8 mouse cellular contexts compared by ENCODE assay signal in genomic region chr6:146643184-146643570, GRCm38 (mm10). TPM values are rescaled to one million over a fixed set of nuclear protein-coding genes. Genes with fewer than 3 reads are reported as not detected.
DNase-seq lines count a peak whose midpoint lies in the region; ATAC-seq and TF ChIP-seq lines count a peak whose summit lies in the region.

No protein-coding gene starts in this region.

- H3K4me3 ChIP-seq in lung, embryonic 15.5 days, result peak overlapping the region; percentile 83
- peak overlapping the region; percentile 92 for H3K4me3 ChIP-seq in embryonic facial prominence, embryonic 10.5 days
- peak overlapping the region; percentile 76 for H3K4me3 ChIP-seq in hindbrain, embryonic 16.5 days (ENCODE audit: low read length)
- H3K4me3 ChIP-seq in liver, embryonic 14.5 days (ENCODE audit: insufficient read depth in 1 of 2, low read depth in 2 of 2, low read length in 2 of 2), result peak overlapping the region; percentile 75 to 84

- H3K9me3 ChIP-seq in lung, embryonic 15.5 days, result no peaks in the 10 kb centered on the region
- no peaks in the 10 kb centered on the region for H3K9me3 ChIP-seq in embryonic facial prominence, embryonic 10.5 days
- H3K9me3 ChIP-seq in hindbrain, embryonic 16.5 days (ENCODE audit: control insufficient read depth, low read length), result no peaks in the 10 kb centered on the region
- H3K9me3 ChIP-seq in liver, embryonic 14.5 days (ENCODE audit: control insufficient read depth, low read length), result no peaks in the 10 kb centered on the region

- no peaks in the 10 kb centered on the region for H3K27me3 ChIP-seq in lung, embryonic 15.5 days
- H3K27me3 ChIP-seq in embryonic facial prominence, embryonic 10.5 days (replicated peaks; ENCODE audit: low read depth, poor library complexity, severe bottlenecking), result no peaks in the 10 kb centered on the region
- H3K27me3 ChIP-seq in hindbrain, embryonic 16.5 days (replicated peaks; ENCODE audit: control insufficient read depth, insufficient read depth, low read length), result no peaks in the 10 kb centered on the region
- H3K27me3 ChIP-seq in liver, embryonic 14.5 days (ENCODE audit: control insufficient read depth, insufficient read depth, low read length), result no peaks in the 10 kb centered on the region

- ATAC-seq in lung, embryonic 15.5 days (ENCODE audit: borderline replicate concordance, extremely low read depth, low FRiP score, low TSS enrichment), result no peak
- no peak for ATAC-seq in hindbrain, embryonic 16.5 days
- ATAC-seq in liver, embryonic 14.5 days (ENCODE audit: insufficient read depth), result peak; percentile 20; the same call in 1 of the 2 replicates

- peak overlapping the region; percentile 85 for H3K4me2 ChIP-seq in lung, embryonic 15.5 days
- peak overlapping the region; percentile 78 for H3K4me2 ChIP-seq in hindbrain, embryonic 16.5 days (ENCODE audit: low read length)
- H3K4me2 ChIP-seq in liver, embryonic 14.5 days (ENCODE audit: low read depth), result peak overlapping the region; percentile 95

- H3K4me1 ChIP-seq in lung, embryonic 15.5 days, result peaks cover 13% of the 10 kb centered on the region; the same call in 1 of the 2 replicates
- H3K4me1 ChIP-seq in embryonic facial prominence, embryonic 10.5 days, result peaks cover 16% of the 10 kb centered on the region
- peaks cover 8% of the 10 kb centered on the region for H3K4me1 ChIP-seq in hindbrain, embryonic 16.5 days (ENCODE audit: control insufficient read depth, insufficient read depth, low read depth, low read length)
- H3K4me1 ChIP-seq in liver, embryonic 14.5 days (replicated peaks; ENCODE audit: control insufficient read depth in 2 of 2, insufficient read depth in 2 of 2, low read length in 1 of 2), result peaks cover 28 to 30% of the 10 kb centered on the region in 2 experiments

- WGBS in lung, embryonic 15.5 days, result 20% methylated on average over 11 of the region's 11 CpGs
- WGBS in embryonic facial prominence, embryonic 10.5 days, result 52% methylated on average over 11 of the region's 11 CpGs
- 38% methylated on average over 11 of the region's 11 CpGs for WGBS in hindbrain, embryonic 16.5 days
- 15% methylated on average over 11 of the region's 11 CpGs for WGBS in liver, embryonic 14.5 days (ENCODE audit: insufficient replicate concordance)

- no peak for TF ChIP-seq CTCF in liver, embryonic 14.5 days (IDR thresholded peaks at IDR 0.05; ENCODE audit: low read depth)

- H3K9ac ChIP-seq in lung, embryonic 15.5 days, result peak overlapping the region; percentile 89
- H3K9ac ChIP-seq in hindbrain, embryonic 16.5 days (ENCODE audit: low read depth, low read length), result peak overlapping the region; percentile 90
- H3K9ac ChIP-seq in liver, embryonic 14.5 days (replicated peaks), result peak overlapping the region; percentile 91

- TF ChIP-seq EP300 in liver, embryonic 14.5 days (IDR thresholded peaks at IDR 0.05; ENCODE audit: low read depth), result no peak

- peak overlapping the region; percentile 93 for H3K27ac ChIP-seq in lung, embryonic 15.5 days
- peak overlapping the region; percentile 96 for H3K27ac ChIP-seq in embryonic facial prominence, embryonic 10.5 days (replicated peaks)
- no peak overlapping the region; the same call in 1 of the 2 replicates for H3K27ac ChIP-seq in hindbrain, embryonic 16.5 days (ENCODE audit: low read depth, low read length)
- H3K27ac ChIP-seq in liver, embryonic 14.5 days, result peak overlapping the region; percentile 75

- no peak for DNase-seq in lung, postnatal 14 days
- peak; percentile 26 for DNase-seq in embryonic facial prominence, embryonic 10.5 days (ENCODE audit: low spot score)
- DNase-seq in liver, embryonic 14.5 days (ENCODE audit: low read depth in 3 of 3, low spot score in 3 of 3), result no peak
- DNase-seq in yolk sac, embryonic 10.5 days (ENCODE audit: low spot score), result peak; percentile 60
- no peak for DNase-seq in thymus, postnatal 25 days
- no peak for DNase-seq in cerebellum, postnatal 25 days

- H3K36me3 ChIP-seq in lung, embryonic 15.5 days, result no peaks in the 10 kb centered on the region
- H3K36me3 ChIP-seq in embryonic facial prominence, embryonic 10.5 days (replicated peaks), result no peaks in the 10 kb centered on the region
- no peaks in the 10 kb centered on the region for H3K36me3 ChIP-seq in hindbrain, embryonic 16.5 days (ENCODE audit: control insufficient read depth, insufficient read depth, low read length)
- H3K36me3 ChIP-seq in liver, embryonic 14.5 days (replicated peaks; ENCODE audit: control insufficient read depth, insufficient read depth, low read depth), result no peaks in the 10 kb centered on the region

RNA-seq across cellular contexts. Expression of gene Tm7sf3, which starts 0.6 kb away (rescaled TPM):
- polyA plus RNA-seq in lung, embryonic 15.5 days (2015; fragmentation: Nextera tagmentation; extraction: Ambion mirVana), result 28.2 and 29.9 TPM in 2 replicates
- 26.7 and 27.5 TPM in 2 replicates for polyA plus RNA-seq in embryonic facial prominence, embryonic 10.5 days (2016; fragmentation: Nextera tagmentation; extraction: Ambion mirVana)
- polyA plus RNA-seq in hindbrain, embryonic 16.5 days (2015; fragmentation: Nextera tagmentation; extraction: Ambion mirVana), result 33.4 and 35.5 TPM in 2 replicates
- polyA plus RNA-seq in liver, embryonic 14.5 days (2012; rRNA removed), result 9.4 and 11.2 TPM in 2 replicates
- 24.8 and 27.6 TPM in 2 replicates for polyA plus RNA-seq in liver, embryonic 14.5 days (2014; fragmentation: Nextera tagmentation; extraction: Ambion mirVana)

RNA-seq across cellular contexts. Expression of gene Med21, which starts 0.8 kb away (rescaled TPM):
- polyA plus RNA-seq in lung, embryonic 15.5 days (2015; fragmentation: Nextera tagmentation; extraction: Ambion mirVana), result 156 and 157 TPM in 2 replicates
- polyA plus RNA-seq in embryonic facial prominence, embryonic 10.5 days (2016; fragmentation: Nextera tagmentation; extraction: Ambion mirVana), result 122 and 127 TPM in 2 replicates
- 111 and 117 TPM in 2 replicates for polyA plus RNA-seq in hindbrain, embryonic 16.5 days (2015; fragmentation: Nextera tagmentation; extraction: Ambion mirVana)
- 34.7 and 44.7 TPM in 2 replicates for polyA plus RNA-seq in liver, embryonic 14.5 days (2012; rRNA removed)
- 64.1 and 65.8 TPM in 2 replicates for polyA plus RNA-seq in liver, embryonic 14.5 days (2014; fragmentation: Nextera tagmentation; extraction: Ambion mirVana)

Comparison
In these comparisons a context has a peak if more than half of its experiments do, and no peak if none do; other contexts are left out.
1. DNase-seq: peak in embryonic facial prominence, embryonic 10.5 days (single experiment) and yolk sac, embryonic 10.5 days (single experiment); none in lung, postnatal 14 days (single experiment), liver, embryonic 14.5 days (0 of 3), thymus, postnatal 25 days (single experiment) and cerebellum, postnatal 25 days (0 of 2).
2. Peak in every context shown above with its lines, with median percentiles within 50 percentile points of each other: H3K4me2 ChIP-seq, H3K4me3 ChIP-seq and H3K9ac ChIP-seq.